Mouse (Mus musculus): ENCODE data around the gene Nipbl.
"Not testable (repeated sequence)": the region's sequence is repeated elsewhere in the genome, so short reads cannot be mapped to it uniquely, and the experiment has no call there.

DNA sequence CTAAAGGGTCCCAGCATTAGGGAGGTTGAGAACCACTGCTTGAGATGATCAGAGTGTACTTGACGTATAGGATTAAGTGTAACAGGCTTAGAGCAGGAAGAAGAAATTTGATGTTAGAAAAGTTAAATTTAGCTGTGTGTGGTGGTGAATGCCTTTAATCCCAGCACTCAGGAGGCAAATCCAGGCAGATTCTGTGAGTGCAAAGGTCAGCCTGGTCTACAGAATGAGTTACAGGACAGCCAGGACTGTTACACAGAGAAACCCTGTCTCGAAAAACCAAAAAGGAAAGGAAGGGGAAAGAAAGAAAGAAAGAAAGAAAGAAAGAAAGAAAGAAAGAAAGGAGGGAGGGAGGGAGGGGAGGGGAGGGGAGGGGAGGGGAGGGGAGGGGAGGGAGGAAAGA lies 12.0 kb upstream of the Nipbl start:
- TF ChIP-seq CTCF (conservative IDR thresholded peaks at IDR 0.05; ENCODE audit: low read length); POU5F1 (IDR thresholded peaks at IDR 0.05; ENCODE audit: borderline replicate concordance, low read length); NANOG (IDR thresholded peaks at IDR 0.05; ENCODE audit: borderline replicate concordance, low read length): not testable (repeated sequence)
